Mouse (Mus musculus): Measurements from ENCODE around the gene Atp5g3.

DNA sequence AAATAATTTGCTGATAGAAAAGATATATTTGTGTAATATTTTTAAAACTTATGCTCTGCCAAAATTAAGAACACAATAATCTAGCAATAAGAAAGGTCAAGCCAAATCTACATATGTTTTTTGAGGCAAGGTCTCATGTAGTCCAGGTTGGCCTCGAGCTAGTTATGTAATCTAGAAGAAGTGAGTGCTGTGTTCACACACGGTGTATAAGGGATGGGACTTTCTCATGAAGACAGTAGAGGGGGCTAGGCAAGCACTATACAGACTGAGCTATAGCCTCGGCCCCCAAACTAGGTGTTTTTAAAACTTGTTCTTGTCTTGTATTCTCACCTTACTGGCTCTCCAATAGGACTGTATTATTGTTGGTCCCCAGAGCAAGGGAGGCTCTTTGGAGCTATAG lies 14.4 kb upstream of the Atp5g3 start:
- no peak for TF ChIP-seq CTCF (conservative IDR thresholded peaks at IDR 0.05; ENCODE audit: low read length)
- no peak for TF ChIP-seq POU5F1 (IDR thresholded peaks at IDR 0.05; ENCODE audit: borderline replicate concordance, low read length)
